Mouse (Mus musculus) heart, adult 2 months (tissue): ENCODE results near the gene Tcte2.

Source experiments
- CTCF ChIP-seq: fragments of 200-600 bp; IDR thresholded peaks from 2 replicates; pipeline ENCODE4 v1.8.1; 2022; ENCODE audit warnings: antibody characterized with exemption, mild to moderate bottlenecking, moderate library complexity
- POLR2A ChIP-seq: fragments of 200-500 bp; IDR thresholded peaks from 2 replicates; pipeline ENCODE4 v1.6.1; 2011; ENCODE audit warnings: mild to moderate bottlenecking, low read depth, low read length, control low read depth; ENCODE audit not compliant: insufficient read depth

- TF ChIP-seq POLR2A = no peak
- TF ChIP-seq CTCF = no peak
Observed at GRCm38 (mm10) chr17:13760675-13761178, 898 bp downstream of the Tcte2 start.
